Mouse (Mus musculus): Measurements from ENCODE around the gene Gm6034.
A peak's percentile ranks its signal among the peaks of the same experiment; 100 is the strongest.
"Not testable (repeated sequence)": the region's sequence is repeated elsewhere in the genome, so short reads cannot be mapped to it uniquely, and the experiment has no call there.

Gm6034 gene

DNA sequence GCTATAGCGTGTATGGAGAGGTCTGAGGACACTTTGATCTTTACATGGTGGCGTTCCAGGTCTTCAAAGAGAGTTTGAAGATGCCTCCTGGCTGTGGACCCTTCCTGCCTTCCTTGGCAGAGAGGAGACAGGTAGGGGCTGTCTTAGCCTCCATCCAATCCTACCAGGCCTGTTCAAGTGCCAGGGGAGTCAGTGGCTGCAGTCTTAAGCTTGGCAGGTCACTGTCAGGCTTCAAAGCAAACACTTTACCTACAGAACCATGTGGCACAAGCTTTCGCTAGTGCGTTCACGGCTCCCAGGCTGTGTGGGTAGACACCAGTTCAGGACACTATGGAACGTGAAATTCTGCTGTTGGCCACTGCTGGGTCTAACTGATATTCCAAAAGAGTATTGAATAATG, 19.8 kb upstream of the Gm6034 start:
- DNase-seq (ENCODE audit: low spot score in 2 of 2): no peak

- no peak for DNase-seq (ENCODE audit: low spot score in 2 of 2)
Measured at GRCm38 (mm10) chr17:36023710-36024654, 18.8 kb upstream of the Gm6034 start.

DNA sequence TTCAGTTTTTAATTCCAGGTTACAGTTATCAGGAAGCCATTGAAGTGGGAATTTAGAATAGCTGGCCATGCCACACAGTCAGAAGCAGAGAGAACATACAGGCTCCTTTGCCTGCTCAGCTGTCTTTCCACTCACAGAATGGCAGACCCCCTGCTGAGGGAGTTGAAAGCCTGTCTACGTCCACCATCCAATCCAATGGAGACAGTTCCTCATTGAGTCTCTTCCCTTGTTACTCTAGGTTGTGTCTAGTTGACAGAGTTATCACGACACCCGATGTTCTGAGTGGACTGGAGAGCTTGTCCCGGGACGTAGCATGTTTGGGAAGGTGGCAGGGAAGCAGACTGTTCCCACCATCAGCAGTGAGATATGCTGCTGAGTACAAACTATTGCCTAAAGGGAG, 17.6 kb upstream of the Gm6034 start:
- no peak for DNase-seq (ENCODE audit: low spot score in 2 of 2)

- DNase-seq (ENCODE audit: low spot score in 2 of 2): no peak
Measured at GRCm38 (mm10) chr17:36025901-36026300, 16.9 kb upstream of the Gm6034 start.

DNA sequence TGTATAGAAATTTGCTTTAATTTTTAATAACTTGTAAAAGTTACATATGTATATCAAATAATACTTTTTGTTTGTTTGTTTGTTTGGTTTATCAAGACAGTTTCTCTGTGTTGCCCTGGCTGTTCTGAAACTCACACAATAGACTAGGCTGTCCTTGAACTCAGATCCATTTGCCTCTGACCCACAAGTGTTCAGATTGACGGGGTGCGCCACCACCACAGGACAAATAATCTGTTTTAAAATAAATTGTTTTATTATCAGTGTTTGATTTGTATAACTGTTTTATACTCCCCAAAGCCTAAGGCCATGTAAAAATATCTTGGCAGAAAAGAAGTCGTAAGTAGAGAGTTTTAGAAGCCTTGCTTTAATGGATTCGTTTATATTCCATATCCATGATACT, 15.1 kb upstream of the Gm6034 start:
- DNase-seq (ENCODE audit: low spot score in 2 of 2): no peak

DNA sequence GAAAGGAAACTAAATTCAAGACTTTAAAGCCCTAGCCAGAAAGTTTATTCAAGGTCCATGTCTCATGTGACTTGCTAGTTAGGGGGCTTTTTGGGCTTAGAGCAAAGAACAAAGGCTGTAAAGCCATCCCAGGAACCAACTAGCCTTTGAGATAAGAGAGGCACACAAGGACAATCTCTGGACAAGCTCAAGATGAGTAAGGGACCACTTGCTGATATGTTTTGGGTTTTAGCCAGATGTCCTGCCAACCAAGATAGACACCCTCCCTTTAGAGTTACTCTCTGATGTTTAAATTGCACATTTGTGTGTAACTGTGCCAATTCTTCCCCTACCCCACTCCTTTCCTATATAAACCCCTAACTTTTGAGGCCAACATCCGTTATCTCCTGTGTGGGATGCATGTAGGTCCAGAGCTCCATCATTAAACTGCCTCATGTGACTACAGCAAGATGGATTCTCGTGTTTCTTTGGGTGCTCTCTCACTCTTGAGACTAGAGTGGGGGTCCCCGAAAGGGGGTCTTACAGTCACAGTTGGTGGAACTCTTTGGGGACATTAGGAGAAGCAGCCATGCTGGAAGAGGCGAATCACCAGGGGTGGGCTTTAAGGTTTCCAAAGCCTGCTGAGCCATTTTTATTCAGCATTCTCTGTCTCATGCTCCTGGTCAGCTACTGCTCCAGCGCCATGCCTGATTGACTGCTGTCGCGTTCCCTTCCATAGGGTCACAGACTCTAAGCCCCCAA, 13.7 kb upstream of the Gm6034 start:
- DNase-seq (ENCODE audit: low spot score in 2 of 2): no peak

GRCm38 (mm10) chr17:36030046-36030702, 12.6 kb upstream of the Gm6034 start:
- DNase-seq (ENCODE audit: low spot score in 2 of 2): not testable (repeated sequence)

DNA sequence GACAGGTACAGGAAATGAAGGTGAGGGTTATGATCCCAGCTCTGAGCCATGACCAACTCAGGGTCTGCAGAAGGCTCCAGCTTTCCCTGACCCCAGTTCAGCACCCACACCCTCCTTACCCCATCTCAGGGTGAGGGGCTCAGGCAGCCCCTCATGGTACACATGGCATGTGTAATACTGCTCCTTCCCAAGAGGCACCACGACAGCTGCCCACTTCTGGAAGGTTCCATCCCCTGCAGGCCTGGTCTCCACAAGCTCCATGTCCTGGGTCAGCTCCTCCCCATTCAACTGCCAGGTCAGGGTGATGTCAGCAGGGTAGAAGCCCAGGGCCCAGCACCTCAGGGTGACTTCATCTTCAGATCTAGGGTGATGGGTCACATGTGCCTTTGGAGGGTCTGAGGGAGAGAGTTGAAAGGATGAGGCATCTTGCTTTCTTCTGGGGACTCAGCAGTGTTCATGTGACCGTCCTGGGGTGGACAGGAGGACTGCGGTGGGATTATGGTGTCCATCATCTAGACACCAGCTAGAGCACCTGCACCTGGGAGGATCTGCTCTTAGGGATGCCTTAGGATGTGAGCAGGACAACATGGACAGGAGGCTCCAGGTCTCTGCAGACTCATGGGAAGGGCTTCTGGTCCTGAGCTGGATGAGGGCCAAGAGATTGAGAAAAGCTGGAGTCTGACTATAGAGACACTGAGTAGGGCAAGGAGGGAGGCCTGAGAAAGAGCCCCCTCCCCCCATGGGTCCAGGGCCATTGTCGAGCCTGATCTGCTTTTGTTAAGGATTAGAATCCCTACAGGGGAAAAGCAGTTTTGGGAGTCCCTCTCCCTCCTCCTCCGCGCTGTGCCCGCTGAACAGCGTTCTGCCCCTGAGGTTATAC, 11.8 kb upstream of the Gm6034 start:
- not testable (repeated sequence) for DNase-seq (ENCODE audit: low spot score in 2 of 2)

GRCm38 (mm10) chr17:36031583-36032331, 11.0 kb upstream of the Gm6034 start:
- not testable (repeated sequence) for DNase-seq (ENCODE audit: low spot score in 2 of 2)

DNA sequence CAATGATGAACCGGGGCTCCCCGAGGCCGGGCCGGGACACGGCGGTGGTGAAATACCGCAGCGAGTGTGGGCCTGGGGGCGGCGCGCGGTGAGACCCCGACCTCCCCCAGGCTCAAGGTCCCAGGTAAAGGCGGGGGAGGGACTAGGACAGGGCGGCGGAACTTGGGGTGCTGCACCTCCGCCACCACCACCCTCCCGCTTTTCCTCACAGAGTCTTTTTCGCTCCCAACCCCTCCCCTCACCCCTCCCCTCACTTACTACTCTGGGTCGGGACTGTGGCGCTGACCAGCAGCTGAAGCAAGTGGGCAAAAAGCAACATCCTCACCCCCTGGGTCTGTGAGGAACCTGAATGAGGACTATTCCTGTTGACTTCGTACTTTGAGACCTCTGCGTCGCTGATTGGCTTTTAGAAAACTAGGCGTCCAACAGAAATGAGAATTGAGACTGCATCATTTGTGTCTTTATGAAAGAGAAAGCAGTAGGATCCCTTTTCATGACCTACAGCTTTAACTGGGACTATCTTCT, 10.3 kb upstream of the Gm6034 start, which contains the start of gene H2-T23:
TSS of gene H2-T23 (minus strand) at position 505 of the 525 bp plus-strand sequence.
- not testable (repeated sequence) for DNase-seq (ENCODE audit: low spot score in 2 of 2)

DNA sequence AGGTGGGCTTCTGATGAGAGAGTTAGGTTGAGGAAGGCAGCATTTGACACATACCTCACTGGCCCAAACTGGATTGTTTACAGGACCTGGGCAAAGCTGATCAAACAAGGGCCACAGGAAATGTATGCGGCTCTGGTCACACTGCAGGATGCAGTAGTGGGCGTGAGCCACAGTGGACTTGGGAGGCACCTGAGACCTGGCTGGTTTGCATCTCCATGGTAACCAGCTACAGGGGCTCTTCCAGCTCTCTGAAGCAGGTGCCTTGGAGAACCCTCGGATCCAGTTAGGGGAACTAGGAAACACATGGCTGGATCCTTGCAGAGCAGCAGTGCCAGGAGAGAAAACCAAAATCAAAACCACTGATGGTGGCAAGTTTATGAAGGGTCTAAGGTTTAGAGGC, 8.2 kb upstream of the Gm6034 start:
- not testable (repeated sequence) for DNase-seq (ENCODE audit: low spot score in 2 of 2)

- not testable (repeated sequence) for DNase-seq (ENCODE audit: low spot score in 2 of 2)
Measured at GRCm38 (mm10) chr17:36035010-36035638, 7.6 kb upstream of the Gm6034 start.

GRCm38 (mm10) chr17:36036126-36036525, 6.6 kb upstream of the Gm6034 start:
- not testable (repeated sequence) for DNase-seq (ENCODE audit: low spot score in 2 of 2)

DNA sequence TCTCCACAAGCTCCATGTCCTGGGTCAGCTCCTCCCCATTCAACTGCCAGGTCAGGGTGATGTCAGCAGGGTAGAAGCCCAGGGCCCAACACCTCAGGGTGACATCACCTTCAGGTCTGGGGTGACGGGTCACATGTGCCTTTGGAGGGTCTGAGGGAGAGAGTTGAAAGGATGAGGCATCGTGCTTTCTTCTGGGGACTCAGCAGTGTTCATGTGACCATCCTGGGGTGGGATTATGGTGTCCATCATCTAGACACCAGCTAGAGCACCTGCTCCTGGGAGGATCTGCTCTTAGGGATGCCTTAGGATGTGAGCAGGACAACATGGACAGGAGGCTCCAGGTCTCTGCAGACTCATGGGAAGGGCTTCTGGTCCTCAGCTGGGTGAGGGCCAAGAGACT, 2.2 kb upstream of the Gm6034 start:
- not testable (repeated sequence) for DNase-seq (ENCODE audit: low spot score in 2 of 2)

DNA sequence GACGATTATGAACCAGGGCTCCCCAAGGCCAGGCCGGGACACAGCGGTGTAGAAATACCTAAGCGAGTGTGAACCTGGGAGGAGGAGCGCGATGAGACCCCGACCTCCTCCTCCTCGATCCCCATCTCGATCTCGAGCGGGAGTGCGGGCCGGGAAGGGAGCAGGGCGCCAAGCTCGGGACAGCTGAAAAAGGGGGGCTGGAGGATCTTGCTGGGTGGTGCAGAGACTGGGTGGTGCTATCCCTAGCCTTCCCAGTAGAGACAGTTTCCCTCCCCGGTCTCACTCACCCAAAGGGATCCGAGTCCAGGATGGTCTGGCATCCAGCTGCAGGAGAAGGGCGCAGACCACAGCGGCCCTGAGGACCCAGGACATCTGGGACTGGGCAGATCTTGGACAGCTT, 706 bp upstream of the Gm6034 start:
- DNase-seq (ENCODE audit: low spot score in 2 of 2): not testable (repeated sequence)

DNA sequence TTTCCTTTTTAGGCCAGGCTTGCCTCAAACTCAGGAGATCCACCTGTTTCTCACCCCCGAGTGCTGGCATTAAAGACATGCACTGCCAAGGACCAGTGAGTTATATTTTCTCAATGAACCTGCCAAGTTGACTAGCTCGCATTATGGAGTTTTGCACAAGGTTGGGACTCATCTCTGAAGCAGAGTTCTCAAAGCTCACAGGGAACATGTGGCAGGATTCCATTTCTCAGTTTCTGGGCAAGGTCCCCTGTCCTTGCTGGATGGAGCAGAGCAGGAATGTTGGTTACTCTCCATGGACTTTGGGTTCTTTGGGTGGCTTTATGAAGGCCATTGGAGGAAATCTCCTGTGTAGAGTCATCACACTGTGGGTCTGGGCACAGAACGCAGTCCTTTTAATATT, 525 bp downstream of the Gm6034 start:
- no peak for DNase-seq (ENCODE audit: low spot score in 2 of 2)

- not testable (repeated sequence) for DNase-seq (ENCODE audit: low spot score in 2 of 2)
Measured at GRCm38 (mm10) chr17:36057927-36058326, 15.2 kb downstream of the Gm6034 start.

DNA sequence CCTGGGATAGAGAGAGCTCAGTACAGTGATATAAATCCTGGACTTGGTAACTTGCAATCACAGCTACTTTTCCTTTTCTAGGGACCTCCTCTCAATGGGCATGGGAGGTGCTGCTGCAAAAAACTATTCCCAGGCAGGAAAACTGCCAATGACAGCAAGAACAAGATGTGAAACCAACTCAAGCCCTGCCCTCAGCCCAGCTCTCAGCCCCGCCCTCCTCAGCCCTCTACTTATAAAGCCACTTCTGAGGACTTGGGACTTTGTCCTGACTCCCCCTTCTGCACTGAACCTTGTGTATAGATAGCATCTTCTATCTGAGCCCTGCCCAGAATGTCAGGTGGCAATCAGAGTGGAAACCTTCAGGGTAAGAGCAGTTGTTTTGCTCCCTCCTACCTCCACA, 15.6 kb downstream of the Gm6034 start, which contains the start of gene Gm11127:
TSS of gene Gm11127 (minus strand) at position 10 of the 400 bp plus-strand sequence.
- not testable (repeated sequence) for DNase-seq (ENCODE audit: low spot score in 2 of 2)

GRCm38 (mm10) chr17:36060829-36061228, 18.1 kb downstream of the Gm6034 start:
- peak; percentile 59 to 75 for DNase-seq (ENCODE audit: low spot score in 2 of 2)
